Mouse (Mus musculus) right cerebral cortex, adult 18-20 months (tissue): ENCODE measurements at regions not wholly inside any gene's neighbourhood (a gene's known extent, or its start where the extent isn't known, plus 50 kb on each side); places are given as distances from the start of the nearest gene placed in this dataset.
A peak's percentile ranks its signal among the peaks of the same experiment; 100 is the strongest.

ENCODE experiments used
- DNase-seq: peaks from one replicate; pipeline ENCODE4 v3.0.0; 2022; ENCODE audit warnings: mixed read lengths

GRCm38 (mm10) chr3:14381421-14381992, 99.0 kb upstream of the Slc7a12 start:
- peak; percentile 58 for DNase-seq

- DNase-seq, result no peak
Observed at GRCm38 (mm10) chr3:14390656-14391055, 89.8 kb upstream of the Slc7a12 start.

DNA sequence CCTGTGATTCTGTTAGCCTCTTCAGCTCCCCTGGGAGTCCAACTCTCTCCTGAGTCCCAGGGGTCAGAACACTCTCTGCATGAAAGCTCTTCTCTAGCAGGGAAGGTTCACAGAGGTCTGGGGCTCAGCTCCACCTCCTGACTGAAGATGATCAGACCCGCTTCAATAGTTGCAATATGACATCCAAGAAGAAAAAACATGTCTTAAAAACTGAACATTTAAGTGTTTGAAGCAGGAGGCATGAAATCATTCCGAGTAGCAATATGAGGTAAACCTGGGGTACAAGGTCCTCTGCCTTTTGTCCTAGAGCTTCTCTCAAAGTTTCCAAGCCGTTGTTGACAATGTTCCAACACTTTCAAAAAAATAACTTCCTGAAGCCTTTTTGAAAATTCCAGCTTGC, 81.8 kb upstream of the Slc7a12 start:
- DNase-seq, result no peak

DNA sequence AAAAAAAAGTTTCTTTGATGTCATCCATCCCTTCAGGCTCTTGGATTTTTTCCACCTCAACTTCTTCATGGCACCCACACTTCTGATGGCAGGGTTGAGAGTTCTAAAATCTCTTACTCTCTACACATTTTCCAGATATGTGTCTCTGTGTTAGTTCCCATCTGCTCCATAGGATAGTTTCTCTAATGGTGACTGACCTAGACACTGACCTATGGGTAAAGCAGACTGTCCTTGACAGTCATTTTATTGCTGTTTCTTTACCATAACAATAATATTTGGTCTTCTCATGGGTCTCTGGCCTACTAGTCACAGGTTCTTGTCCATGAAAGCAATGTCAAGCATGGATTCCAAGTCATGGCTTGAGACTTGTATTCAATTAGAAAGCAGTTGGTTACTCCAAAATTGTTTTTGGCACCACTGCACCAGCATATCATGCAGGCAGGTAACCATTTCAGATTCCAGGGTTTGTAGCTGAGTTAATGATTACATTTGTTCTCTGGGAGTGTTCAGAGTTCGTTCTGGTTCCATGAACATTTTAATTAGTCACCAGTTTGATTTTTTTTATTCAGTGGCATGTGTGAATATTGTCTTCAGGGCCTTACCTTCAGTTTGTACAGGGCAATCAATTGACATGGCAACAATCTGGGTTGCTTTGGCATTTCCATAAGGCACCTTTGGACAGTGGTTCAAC, 71.9 kb upstream of the Slc7a12 start:
- DNase-seq, result no peak
